Mouse (Mus musculus) lung, embryonic 15.5 days (tissue): Measurements from ENCODE around the gene Mff. TPM values are rescaled to one million over a fixed set of nuclear protein-coding genes. Genes with fewer than 3 reads are reported as not detected.

Experiments used
- ATAC-seq: fragments of 200-750 bp; cut with Nextera tagmentation; 2 replicates; pipeline ENCODE4 v1.8.0; 2017; ENCODE audit warnings: moderate number of reproducible peaks, borderline replicate concordance; ENCODE audit not compliant: low FRiP score, low TSS enrichment; ENCODE audit errors: extremely low read depth
- H3K27ac ChIP-seq: fragments of 300-500 bp; sonication (generic); 2 replicates; pipeline ENCODE4 v1.5.1; 2015; ENCODE audit warnings: moderate library complexity, mild to moderate bottlenecking, inconsistent platforms
- H3K27me3 ChIP-seq: fragments of 300-500 bp; sonication (generic); 2 replicates; pipeline ENCODE4 v1.6.1; 2015; ENCODE audit warnings: inconsistent platforms
- H3K36me3 ChIP-seq: fragments of 300-500 bp; sonication (generic); 2 replicates; pipeline ENCODE4 v1.6.1; 2015; ENCODE audit warnings: inconsistent platforms
- H3K4me1 ChIP-seq: fragments of 300-500 bp; sonication (generic); 2 replicates; pipeline ENCODE4 v1.6.1; 2015; ENCODE audit warnings: inconsistent platforms
- H3K4me2 ChIP-seq: fragments of 300-500 bp; sonication (generic); 2 replicates; pipeline ENCODE4 v1.6.1; 2015; ENCODE audit warnings: inconsistent platforms, mild to moderate bottlenecking, moderate library complexity
- H3K4me3 ChIP-seq: fragments of 300-500 bp; sonication (generic); 2 replicates; pipeline ENCODE4 v1.5.1; 2015; ENCODE audit warnings: mild to moderate bottlenecking, inconsistent platforms
- H3K9ac ChIP-seq: fragments of 300-500 bp; sonication (generic); 2 replicates; pipeline ENCODE4 v1.6.1; 2015; ENCODE audit warnings: inconsistent platforms
- H3K9me3 ChIP-seq: fragments of 300-500 bp; sonication (generic); 2 replicates; pipeline ENCODE4 v1.6.1; 2016; ENCODE audit warnings: inconsistent platforms
- WGBS: fragments of 180-500 bp; shearing (Covaris S2); methylation state at CpG from one replicate; pipeline ENCODE4 v1.1.7; 2015; 5-methylcytosine and 5-hydroxymethylcytosine counted together
- polyA plus RNA-seq: library from polyadenylated mRNA; unstranded; fragments of >200 nt; fragmentation: Nextera tagmentation; extraction: Ambion mirVana; gene quantifications from 2 replicates; pipeline ENCODE4 v1.2.1, GENCODE M21; 2015

Mff gene
- polyA plus RNA-seq, 1 experiment from 2014 or later: 208 TPM

GRCm38 (mm10) chr1:82773208-82773607 lies 48.5 kb downstream of the Mff start:
- H3K9ac ChIP-seq: no peak overlapping the region
- WGBS: 63% methylated on average over 5 of the region's 5 CpGs

GRCm38 (mm10) chr1:82775293-82775692 lies 50.6 kb downstream of the Mff start:
- no peaks in the 10 kb centered on the region for H3K9me3 ChIP-seq
- ATAC-seq: no peak
- no peak overlapping the region for H3K4me3 ChIP-seq
- no peaks in the 10 kb centered on the region for H3K4me1 ChIP-seq
- no peak overlapping the region for H3K9ac ChIP-seq
- H3K36me3 ChIP-seq: no peaks in the 10 kb centered on the region
- no peak overlapping the region for H3K27ac ChIP-seq
- WGBS: 84% methylated on average over 4 of the region's 4 CpGs
- no peak overlapping the region for H3K4me2 ChIP-seq
- no peaks in the 10 kb centered on the region for H3K27me3 ChIP-seq

More at GRCm38 (mm10) chr1:82773208-82773607, 48.5 kb downstream of the Mff start:
- Histone ChIP-seq H3K4me3 (no peak overlapping the region), H3K27ac (no peak overlapping the region), H3K4me2 (no peak overlapping the region), H3K9me3 (no peaks in the 10 kb centered on the region), H3K4me1 (no peaks in the 10 kb centered on the region), H3K36me3 (no peaks in the 10 kb centered on the region), H3K27me3 (no peaks in the 10 kb centered on the region)
- no peak for ATAC-seq

- Histone ChIP-seq H3K4me1 (no peaks in the 10 kb centered on the region), H3K27ac (no peak overlapping the region), H3K27me3 (no peaks in the 10 kb centered on the region), H3K4me3 (no peak overlapping the region), H3K9me3 (no peaks in the 10 kb centered on the region), H3K36me3 (no peaks in the 10 kb centered on the region), H3K9ac (no peak overlapping the region), H3K4me2 (no peak overlapping the region)
- ATAC-seq: no peak
- 72% methylated on average over 6 of the region's 6 CpGs for WGBS
These were observed 54.8 kb downstream of the Mff start for GRCm38 (mm10) chr1:82779388-82779966.

GRCm38 (mm10) chr1:82783559-82783958 lies 58.9 kb downstream of the Mff start:
- Histone ChIP-seq H3K27me3 (no peaks in the 10 kb centered on the region; the same call in 1 of the 2 replicates), H3K9me3 (no peaks in the 10 kb centered on the region), H3K9ac (no peak overlapping the region), H3K4me3 (no peak overlapping the region), H3K27ac (no peak overlapping the region), H3K4me2 (no peak overlapping the region), H3K4me1 (peaks cover 6% of the 10 kb centered on the region), H3K36me3 (no peaks in the 10 kb centered on the region)
- WGBS: 44% methylated on average over 3 of the region's 3 CpGs
- ATAC-seq: no peak

- Histone ChIP-seq H3K27ac (no peak overlapping the region), H3K27me3 (no peaks in the 10 kb centered on the region; the same call in 1 of the 2 replicates), H3K4me1 (peaks cover 6% of the 10 kb centered on the region), H3K9me3 (no peaks in the 10 kb centered on the region), H3K4me3 (no peak overlapping the region), H3K36me3 (no peaks in the 10 kb centered on the region), H3K4me2 (no peak overlapping the region), H3K9ac (no peak overlapping the region)
- WGBS: 53% methylated on average over 6 of the region's 6 CpGs
- no peak for ATAC-seq
These were observed 60.9 kb downstream of the Mff start for GRCm38 (mm10) chr1:82785546-82785945.

- WGBS: 0% methylated on average over 2 of the region's 2 CpGs
- ATAC-seq: peak; percentile 89
- Histone ChIP-seq H3K27me3 (no peaks in the 10 kb centered on the region; the same call in 1 of the 2 replicates), H3K9me3 (no peaks in the 10 kb centered on the region), H3K27ac (no peak overlapping the region), H3K4me1 (peaks cover 6% of the 10 kb centered on the region), H3K36me3 (no peaks in the 10 kb centered on the region), H3K4me2 (no peak overlapping the region), H3K4me3 (no peak overlapping the region), H3K9ac (no peak overlapping the region)
These were observed 62.7 kb downstream of the Mff start for GRCm38 (mm10) chr1:82787414-82787813.

- H3K9ac ChIP-seq: no peak overlapping the region
- H3K4me2 ChIP-seq: no peak overlapping the region
- H3K36me3 ChIP-seq: no peaks in the 10 kb centered on the region
- no peak for ATAC-seq
- no peaks in the 10 kb centered on the region; the same call in 1 of the 2 replicates for H3K27me3 ChIP-seq
- no peak overlapping the region for H3K27ac ChIP-seq
- no peaks in the 10 kb centered on the region for H3K9me3 ChIP-seq
- H3K4me1 ChIP-seq: peaks cover 6% of the 10 kb centered on the region
- no peak overlapping the region for H3K4me3 ChIP-seq
- 68% methylated on average over 7 of the region's 7 CpGs for WGBS
These were observed 63.4 kb downstream of the Mff start for GRCm38 (mm10) chr1:82788070-82788469.

- Histone ChIP-seq H3K9ac (no peak overlapping the region), H3K4me3 (no peak overlapping the region), H3K36me3 (no peaks in the 10 kb centered on the region), H3K9me3 (no peaks in the 10 kb centered on the region), H3K4me1 (peaks cover 6% of the 10 kb centered on the region), H3K27ac (no peak overlapping the region), H3K27me3 (no peaks in the 10 kb centered on the region; the same call in 1 of the 2 replicates), H3K4me2 (no peak overlapping the region)
- WGBS: 66% methylated on average over 11 of the region's 11 CpGs
- ATAC-seq: no peak
These were observed 66.4 kb downstream of the Mff start for GRCm38 (mm10) chr1:82791105-82791504.

GRCm38 (mm10) chr1:82792238-82792637 lies 67.5 kb downstream of the Mff start:
- Histone ChIP-seq H3K9me3 (no peaks in the 10 kb centered on the region), H3K4me3 (no peak overlapping the region), H3K36me3 (no peaks in the 10 kb centered on the region), H3K9ac (no peak overlapping the region), H3K27me3 (no peaks in the 10 kb centered on the region), H3K4me2 (no peak overlapping the region), H3K27ac (no peak overlapping the region), H3K4me1 (peaks cover 6% of the 10 kb centered on the region)
- WGBS: 87% methylated on average over 6 of the region's 6 CpGs
- ATAC-seq: no peak

GRCm38 (mm10) chr1:82793110-82793509 lies 68.4 kb downstream of the Mff start:
- Histone ChIP-seq H3K4me2 (no peak overlapping the region), H3K36me3 (no peaks in the 10 kb centered on the region), H3K9ac (no peak overlapping the region), H3K27me3 (no peaks in the 10 kb centered on the region), H3K4me1 (no peaks in the 10 kb centered on the region), H3K9me3 (no peaks in the 10 kb centered on the region), H3K27ac (no peak overlapping the region), H3K4me3 (no peak overlapping the region)
- WGBS: 67% methylated on average over 3 of the region's 3 CpGs
- no peak for ATAC-seq

- no peak overlapping the region for H3K4me2 ChIP-seq
- no peaks in the 10 kb centered on the region for H3K4me1 ChIP-seq
- no peak overlapping the region for H3K27ac ChIP-seq
- 60% methylated on average over 4 of the region's 4 CpGs for WGBS
- no peak for ATAC-seq
- H3K9ac ChIP-seq: no peak overlapping the region
- H3K4me3 ChIP-seq: no peak overlapping the region
- no peaks in the 10 kb centered on the region for H3K9me3 ChIP-seq
- H3K36me3 ChIP-seq: no peaks in the 10 kb centered on the region
- H3K27me3 ChIP-seq: no peaks in the 10 kb centered on the region
These were observed 69.3 kb downstream of the Mff start for GRCm38 (mm10) chr1:82793986-82794385.

GRCm38 (mm10) chr1:82795211-82795610 lies 70.5 kb downstream of the Mff start:
- H3K27ac ChIP-seq: peak overlapping the region; percentile 46
- no peak overlapping the region for H3K4me3 ChIP-seq
- H3K4me1 ChIP-seq: no peaks in the 10 kb centered on the region
- no peak overlapping the region for H3K4me2 ChIP-seq
- no peak overlapping the region for H3K9ac ChIP-seq
- 83% methylated on average over 2 of the region's 2 CpGs for WGBS
- H3K27me3 ChIP-seq: no peaks in the 10 kb centered on the region
- no peak for ATAC-seq
- no peaks in the 10 kb centered on the region for H3K36me3 ChIP-seq
- H3K9me3 ChIP-seq: no peaks in the 10 kb centered on the region
